Mouse (Mus musculus): ENCODE data around the gene Wscd2. TPM values are rescaled to one million over a fixed set of nuclear protein-coding genes. Genes with fewer than 3 reads are reported as not detected.

Wscd2 gene
- total RNA-seq, 2 experiments from 2014 or later: not detected

GRCm38 (mm10) chr5:113637631-113638030 lies 147.5 kb downstream of the Wscd2 start:
- no peak for ATAC-seq (replicated peaks; ENCODE audit: poor library complexity)

DNA sequence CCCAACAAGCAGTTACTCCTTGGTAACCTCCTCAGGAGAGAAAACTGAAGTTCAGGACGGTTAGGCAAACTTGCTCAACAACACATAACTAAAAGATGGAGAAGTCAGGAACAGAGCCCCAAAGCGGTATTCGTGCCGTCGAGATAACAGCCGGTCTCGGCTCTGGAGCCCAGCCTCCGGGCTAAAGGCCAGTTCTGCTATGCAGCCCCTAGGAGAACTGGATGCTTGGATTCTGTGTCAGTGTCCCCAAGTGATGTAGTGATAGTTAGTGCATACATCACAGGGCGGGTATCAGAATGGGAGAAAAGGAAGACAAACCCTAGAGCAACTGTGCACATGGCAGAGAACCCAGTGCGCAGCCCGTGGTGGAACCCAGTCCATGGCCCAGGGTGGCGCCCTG lies 147.9 kb downstream of the Wscd2 start:
- no peak for ATAC-seq (replicated peaks; ENCODE audit: poor library complexity)

DNA sequence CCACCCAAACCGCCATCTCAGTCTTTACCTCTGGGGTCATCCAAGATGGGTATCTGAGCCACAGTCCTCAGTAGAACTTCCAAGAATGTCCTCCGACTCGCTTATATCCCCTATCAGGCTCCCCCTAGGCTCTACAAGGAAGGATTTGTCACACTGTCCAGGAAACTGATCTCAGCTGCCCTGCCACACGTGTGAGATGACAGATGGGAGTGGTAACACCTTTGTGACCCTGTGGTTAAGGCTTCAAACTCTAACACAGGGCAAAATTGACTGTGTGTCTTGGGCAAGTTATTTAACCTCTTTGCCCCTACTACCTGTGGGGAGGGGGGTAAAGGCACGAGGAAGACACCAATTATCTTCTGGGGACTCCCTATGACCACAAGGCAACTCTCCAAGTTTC lies 149.0 kb downstream of the Wscd2 start:
- ATAC-seq (replicated peaks; ENCODE audit: poor library complexity): no peak

Other genes with a start within 250 kb of the Wscd2 start
- gene Sgsm1, start 179.5 kb upstream of the Wscd2 start, total RNA-seq (2015): 0.67 TPM in 1 of 2 replicates, not detected in the other
- gene Sgsm1, start 179.5 kb upstream of the Wscd2 start, total RNA-seq (2017): not detected in 2 replicates
- gene Aym1, start 133.0 kb upstream of the Wscd2 start, total RNA-seq (2015): not detected in 2 replicates
- not detected in 2 replicates for gene Aym1, start 133.0 kb upstream of the Wscd2 start, total RNA-seq (2017)
- gene Cmklr1, start 160.1 kb downstream of the Wscd2 start, total RNA-seq (2015): 0.85 and 0.94 TPM in 2 replicates
- gene Cmklr1, start 160.1 kb downstream of the Wscd2 start, total RNA-seq (2017): not detected in 2 replicates
- gene 1700069L16Rik, start 234.4 kb downstream of the Wscd2 start, total RNA-seq (2015): not detected in 2 replicates
- gene 1700069L16Rik, start 234.4 kb downstream of the Wscd2 start, total RNA-seq (2017): not detected in 2 replicates
- 2.5 and 3.1 TPM in 2 replicates for gene Ficd, start 245.5 kb downstream of the Wscd2 start, total RNA-seq (2015)
- gene Ficd, start 245.5 kb downstream of the Wscd2 start, total RNA-seq (2017): 1.5 and 2.6 TPM in 2 replicates